Mouse (Mus musculus): ENCODE measurements around the gene Dpt. TPM values are rescaled to one million over a fixed set of nuclear protein-coding genes. Genes with fewer than 3 reads are reported as not detected.

Dpt gene
- total and polyA plus RNA-seq, 3 experiments, result not detected

GRCm38 (mm10) chr1:164762276-164762675 is 34.2 kb upstream of the Dpt start:
- dilution Hi-C loops (cut with MboI; ENCODE audit: extremely low pct_ligation_motif_present, extremely low pct_unique_long_range_greater_than_20kb, low sequenced_read_pairs), result no loop called here

GRCm38 (mm10) chr1:164766646-164767045 is 29.8 kb upstream of the Dpt start:
- dilution Hi-C loops (cut with MboI; ENCODE audit: extremely low pct_ligation_motif_present, extremely low pct_unique_long_range_greater_than_20kb, low sequenced_read_pairs), result no loop called here
- Histone ChIP-seq H3K4me3 (replicated peaks in 1 of 3; ENCODE audit: low read depth in 2 of 3, low read length in 2 of 3, poor library complexity in 1 of 3) (no peak overlapping the region), H3K79me2 (replicated peaks; ENCODE audit: control insufficient read depth, extremely low read depth, insufficient read depth, poor library complexity, severe bottlenecking) (no peaks in the 10 kb centered on the region), H3K4me2 (ENCODE audit: insufficient read depth, low read depth, poor library complexity, severe bottlenecking) (no peak overlapping the region), H3K4me1 (ENCODE audit: control insufficient read depth in 1 of 2, insufficient read depth in 2 of 2) (no peaks in the 10 kb centered on the region), H3K27me3 (replicated peaks) (no peaks in the 10 kb centered on the region), H3K27ac (ENCODE audit: insufficient read depth, low read depth) (no peak overlapping the region), H3K9me3 (replicated peaks; ENCODE audit: low read length) (no peaks in the 10 kb centered on the region), H3K9ac (ENCODE audit: insufficient read depth, low read depth) (no peak overlapping the region), H3K36me3 (replicated peaks in 1 of 2; ENCODE audit: control insufficient read depth in 1 of 2, insufficient read depth in 1 of 2, low read length in 1 of 2) (no peaks in the 10 kb centered on the region)
- in situ Hi-C loops (cut with MboI; ENCODE audit: low pct_ligation_motif_present, low pct_unique_long_range_greater_than_20kb, low sequenced_read_pairs), result no loop called here
- no peak for DNase-seq (ENCODE audit: extremely low read depth)
- TF ChIP-seq CHD1 (IDR thresholded peaks at IDR 0.05; ENCODE audit: low read depth, low read length) (no peak), MAZ (IDR thresholded peaks at IDR 0.05; ENCODE audit: low read depth, low read length) (no peak), MAX (IDR thresholded peaks at IDR 0.05; ENCODE audit: low read length) (no peak), POLR2A (IDR thresholded peaks at IDR 0.05; ENCODE audit: low read depth, low read length) (no peak), MEF2A (IDR thresholded peaks at IDR 0.05; ENCODE audit: borderline replicate concordance, low read depth, low read length) (no peak), GABPA (IDR thresholded peaks at IDR 0.05; ENCODE audit: insufficient replicate concordance, low read depth, low read length) (no peak), POLR2AphosphoS2 (IDR thresholded peaks at IDR 0.05; ENCODE audit: low read depth, low read length) (no peak), CHD2 (IDR thresholded peaks at IDR 0.05; ENCODE audit: low read length) (no peak), BHLHE40 (IDR thresholded peaks at IDR 0.05; ENCODE audit: low read depth, low read length) (no peak), USF2 (conservative IDR thresholded peaks at IDR 0.05; ENCODE audit: low read depth, low read length) (no peak), ZKSCAN1 (IDR thresholded peaks at IDR 0.05; ENCODE audit: borderline replicate concordance, low read depth, low read length) (no peak), TCF12 (IDR thresholded peaks at IDR 0.05; ENCODE audit: low read depth, low read length) (no peak), JUN (IDR thresholded peaks at IDR 0.05; ENCODE audit: insufficient read depth, low read depth, low read length) (no peak), ETS1 (conservative IDR thresholded peaks at IDR 0.05; ENCODE audit: low read depth, low read length) (no peak)

More at GRCm38 (mm10) chr1:164762276-164762675, 34.2 kb upstream of the Dpt start:
- Histone ChIP-seq H3K36me3 (replicated peaks in 1 of 2; ENCODE audit: control insufficient read depth in 1 of 2, insufficient read depth in 1 of 2, low read length in 1 of 2) (no peaks in the 10 kb centered on the region), H3K4me1 (ENCODE audit: control insufficient read depth in 1 of 2, insufficient read depth in 2 of 2) (0 out of 4 replicates have a peak, but pooled peaks cover 0 to 3% of the 10 kb centered on the region in 2 experiments), H3K9ac (ENCODE audit: insufficient read depth, low read depth) (no peak overlapping the region), H3K79me2 (replicated peaks; ENCODE audit: control insufficient read depth, extremely low read depth, insufficient read depth, poor library complexity, severe bottlenecking) (no peaks in the 10 kb centered on the region), H3K27me3 (replicated peaks) (no peaks in the 10 kb centered on the region), H3K9me3 (replicated peaks; ENCODE audit: low read length) (no peaks in the 10 kb centered on the region), H3K4me3 (replicated peaks in 1 of 3; ENCODE audit: low read depth in 2 of 3, low read length in 2 of 3, poor library complexity in 1 of 3) (no peak overlapping the region), H3K4me2 (ENCODE audit: insufficient read depth, low read depth, poor library complexity, severe bottlenecking) (no peak overlapping the region), H3K27ac (ENCODE audit: insufficient read depth, low read depth) (no peak overlapping the region)
- in situ Hi-C loops (cut with MboI; ENCODE audit: low pct_ligation_motif_present, low pct_unique_long_range_greater_than_20kb, low sequenced_read_pairs), result no loop called here
- no peak for TF ChIP-seq JUN (IDR thresholded peaks at IDR 0.05; ENCODE audit: insufficient read depth, low read depth, low read length)
- TF ChIP-seq RCOR1 (conservative IDR thresholded peaks at IDR 0.05; ENCODE audit: low read depth, low read length), result no peak
- TF ChIP-seq RAD21 (IDR thresholded peaks at IDR 0.05; ENCODE audit: low read depth, low read length), result peak; percentile 47
- peak; percentile 50 to 71; a peak in 3 of 4 replicates for TF ChIP-seq CTCF (conservative IDR thresholded peaks at IDR 0.05 in 1 of 2, IDR thresholded peaks at IDR 0.05 in 1 of 2; ENCODE audit: low read depth in 2 of 2, low read length in 2 of 2)
- TF ChIP-seq SMC3 (IDR thresholded peaks at IDR 0.05; ENCODE audit: low read depth, low read length), result peak; percentile 83
- peak; percentile 44 for DNase-seq (ENCODE audit: extremely low read depth)

Data from CH12.LX (cell line).